14 mouse cellular contexts compared by ENCODE assay signal in genomic region chr10:43689914-43690316, GRCm38 (mm10).
A peak's percentile ranks its signal among the peaks of the same experiment; 100 is the strongest.
DNase-seq lines count a peak whose midpoint lies in the region; ATAC-seq and TF ChIP-seq lines count a peak whose summit lies in the region.
"Had no signal": no experiment of that assay in that cellular context is flagged by ENCODE, and none has a peak within 500 bp of the region (broad histone marks: within the 10 kb centered on the region; RNA-seq: fewer than 3 reads in every experiment).

No protein-coding gene starts in this region.

- no peak for DNase-seq in heart, postnatal 14 days
- DNase-seq in 3134 (ENCODE audit: extremely low read depth, insufficient read length, low spot score), result peak; percentile 51
- no peak for DNase-seq in cerebellum, adult 11 months
- no peak for DNase-seq in cerebellum, postnatal 4 days (ENCODE audit: low spot score in 2 of 2)
- DNase-seq: kidney, postnatal 14 days; right cerebral cortex, adult 18-20 months had no signal

- no peaks in the 10 kb centered on the region for H3K36me3 ChIP-seq in heart, embryonic 15.5 days
- H3K36me3 ChIP-seq in C2C12 (ENCODE audit: control insufficient read depth, insufficient read depth), result no peaks in the 10 kb centered on the region
- H3K36me3 ChIP-seq in intestine, embryonic 16.5 days (ENCODE audit: control insufficient read depth, insufficient read depth, low read length), result no peaks in the 10 kb centered on the region
- H3K36me3 ChIP-seq: forebrain, embryonic 12.5 days; midbrain, embryonic 10.5 days; neural tube, embryonic 12.5 days had no signal

- no peak overlapping the region for H3ac ChIP-seq in C2C12 (ENCODE audit: control insufficient read depth, insufficient read length, low read depth)

- no peak overlapping the region for H3K4me3 ChIP-seq in heart, embryonic 15.5 days
- peak overlapping the region; percentile 7 for H3K4me3 ChIP-seq in C2C12 (ENCODE audit: insufficient read depth, poor library complexity, severe bottlenecking)
- 0 out of 2 replicates have a peak overlapping the region, but pooled peaks have one; percentile 2 for H3K4me3 ChIP-seq in intestine, embryonic 16.5 days (ENCODE audit: low read length)
- H3K4me3 ChIP-seq: forebrain, embryonic 12.5 days; midbrain, embryonic 10.5 days; neural tube, embryonic 12.5 days had no signal

- H3K79me3 ChIP-seq in C2C12 (ENCODE audit: low read depth), result no peaks in the 10 kb centered on the region

- no peaks in the 10 kb centered on the region for H3K9me3 ChIP-seq in heart, embryonic 15.5 days (replicated peaks)
- no peaks in the 10 kb centered on the region for H3K9me3 ChIP-seq in intestine, embryonic 16.5 days (ENCODE audit: control insufficient read depth, low read length)
- H3K9me3 ChIP-seq: forebrain, embryonic 12.5 days; midbrain, embryonic 10.5 days; neural tube, embryonic 12.5 days had no signal

- peak overlapping the region; percentile 41 for H3K4me2 ChIP-seq in heart, embryonic 15.5 days
- peak overlapping the region; percentile 46 for H3K4me2 ChIP-seq in intestine, embryonic 16.5 days (ENCODE audit: low read depth, low read length)
- H3K4me2 ChIP-seq: forebrain, embryonic 12.5 days; neural tube, embryonic 12.5 days had no signal

- no peaks in the 10 kb centered on the region for H3K27me3 ChIP-seq in heart, embryonic 15.5 days
- no peaks in the 10 kb centered on the region for H3K27me3 ChIP-seq in C2C12 (ENCODE audit: control insufficient read depth, insufficient read depth, insufficient read length)
- H3K27me3 ChIP-seq in intestine, embryonic 16.5 days (replicated peaks; ENCODE audit: control insufficient read depth, insufficient read depth, low read length), result no peaks in the 10 kb centered on the region
- H3K27me3 ChIP-seq: forebrain, embryonic 12.5 days; neural tube, embryonic 12.5 days had no signal

- peaks cover 22% of the 10 kb centered on the region for H3K4me1 ChIP-seq in heart, embryonic 15.5 days (replicated peaks)
- H3K4me1 ChIP-seq in intestine, embryonic 16.5 days (ENCODE audit: control insufficient read depth, insufficient read depth, low read length), result peaks cover 28% of the 10 kb centered on the region

- H3K79me2 ChIP-seq in C2C12 (ENCODE audit: control insufficient read depth, insufficient read depth), result no peaks in the 10 kb centered on the region

- H3K9ac ChIP-seq in heart, embryonic 15.5 days, result no peak overlapping the region
- no peak overlapping the region for H3K9ac ChIP-seq in intestine, embryonic 16.5 days (ENCODE audit: low read depth, low read length)
- H3K9ac ChIP-seq: forebrain, embryonic 12.5 days; liver, embryonic 14.5 days; neural tube, embryonic 12.5 days had no signal

- no peak overlapping the region for H3K27ac ChIP-seq in heart, embryonic 15.5 days
- no peak overlapping the region; the same call in 1 of the 2 replicates for H3K27ac ChIP-seq in intestine, embryonic 16.5 days (ENCODE audit: low read length)
- H3K27ac ChIP-seq: forebrain, embryonic 12.5 days; liver, embryonic 14.5 days; neural tube, embryonic 12.5 days had no signal

- WGBS in heart, embryonic 15.5 days, result 31% methylated on average over 8 of the region's 8 CpGs
- 25% methylated on average over 8 of the region's 8 CpGs for WGBS in intestine, embryonic 16.5 days

- intact Hi-C loops in heart, postnatal 14 days (cut with DNase I), result no loop called here

- no peak for ATAC-seq in heart, embryonic 15.5 days (replicated peaks; ENCODE audit: insufficient number of reproducible peaks, insufficient read depth, low FRiP score, low read depth)
- ATAC-seq in intestine, embryonic 16.5 days, result no peak
- ATAC-seq: activated CD4-positive, CD25-positive, alpha-beta regulatory T cell, adult 4 months had no signal

- TF ChIP-seq CTCF in C2C12 (IDR thresholded peaks at IDR 0.05; ENCODE audit: control insufficient read depth, insufficient read depth, insufficient read length), result no peak

TF ChIP-seq in C2C12, 6 proteins besides CTCF, POLR2A, EP300 and RAD21:
- TF ChIP-seq MYOD1 (IDR thresholded peaks at IDR 0.05; ENCODE audit: control insufficient read depth, insufficient read length, low read depth), result no peak
- peak; percentile 30 for TF ChIP-seq FOSL1 (IDR thresholded peaks at IDR 0.05; ENCODE audit: insufficient read depth, low read length, poor library complexity, severe bottlenecking)
TF ChIP-seq in C2C12: peak in this region for 1.
